Mouse (Mus musculus) erythroblast, adult 5-6 weeks (primary cell): ENCODE measurements around the gene Zscan4b. TPM values are rescaled to one million over a fixed set of nuclear protein-coding genes. Genes with fewer than 3 reads are reported as not detected.
"Not testable (repeated sequence)": the region's sequence is repeated elsewhere in the genome, so short reads cannot be mapped to it uniquely, and the experiment has no call there.

Source experiments
- ATAC-seq: replicated peaks from 2 replicates; pipeline ENCODE4 v1.8.0; 2016; ENCODE audit warnings: moderate number of reproducible peaks, mild to moderate bottlenecking, moderate TSS enrichment, inconsistent platforms; ENCODE audit not compliant: poor library complexity, low FRiP score, severe bottlenecking
- total RNA-seq, 2 experiments: library from RNA; stranded (forward) in 1 of 2; stranded (reverse) in 1 of 2; fragments of 150-400 nt in 1 of 2; fragments of 200-764, 138-1000 nt in 1 of 2; gene quantifications; 2 replicates each; pipeline versions ENCODE4 v1.2.3 to v1.2.4; 2015 to 2017; ENCODE audit warnings: low replicate concordance in 2 of 2

The Zscan4b gene
- total RNA-seq (2015; ENCODE audit: low replicate concordance), result not detected in 2 replicates
- total RNA-seq (2017; ENCODE audit: low replicate concordance), result not detected in 2 replicates

GRCm38 (mm10) chr7:10904950-10905349 is at the start of gene Zscan4b:
Gene Zscan4b (minus strand): TSS chr7:10905050.
- ATAC-seq, result not testable (repeated sequence)

Other genes starting within 250 kb of the Zscan4b start
- gene Nlrp4b, start 217.3 kb downstream of the Zscan4b start, total RNA-seq (2015; ENCODE audit: low replicate concordance), result not detected in 2 replicates
- gene Nlrp4b, start 217.3 kb downstream of the Zscan4b start, total RNA-seq (2017; ENCODE audit: low replicate concordance), result not detected in 2 replicates
- not detected in 2 replicates for gene Vmn1r71, start 150.7 kb downstream of the Zscan4b start, total RNA-seq (2015; ENCODE audit: low replicate concordance)
- gene Vmn1r71, start 150.7 kb downstream of the Zscan4b start, total RNA-seq (2017; ENCODE audit: low replicate concordance), result not detected in 2 replicates
- gene Zscan4c, start 100.7 kb upstream of the Zscan4b start, total RNA-seq (2015; ENCODE audit: low replicate concordance), result not detected in 2 replicates
- not detected in 2 replicates for gene Zscan4c, start 100.7 kb upstream of the Zscan4b start, total RNA-seq (2017; ENCODE audit: low replicate concordance)
- not detected in 2 replicates for gene Zscan4-ps1, start 164.6 kb upstream of the Zscan4b start, total RNA-seq (2015; ENCODE audit: low replicate concordance)
- gene Zscan4-ps1, start 164.6 kb upstream of the Zscan4b start, total RNA-seq (2017; ENCODE audit: low replicate concordance), result not detected in 2 replicates